Mouse (Mus musculus) lung, embryonic 15.5 days (tissue): ENCODE results near the gene Runx3. TPM values are rescaled to one million over a fixed set of nuclear protein-coding genes. Genes with fewer than 3 reads are reported as not detected.

Source experiments
- ATAC-seq: fragments of 200-750 bp; cut with Nextera tagmentation; 2 replicates; pipeline ENCODE4 v1.8.0; 2017; ENCODE audit warnings: moderate number of reproducible peaks, borderline replicate concordance; ENCODE audit not compliant: low FRiP score, low TSS enrichment; ENCODE audit errors: extremely low read depth
- H3K27ac ChIP-seq: fragments of 300-500 bp; sonication (generic); 2 replicates; pipeline ENCODE4 v1.5.1; 2015; ENCODE audit warnings: moderate library complexity, mild to moderate bottlenecking, inconsistent platforms
- H3K27me3 ChIP-seq: fragments of 300-500 bp; sonication (generic); 2 replicates; pipeline ENCODE4 v1.6.1; 2015; ENCODE audit warnings: inconsistent platforms
- H3K36me3 ChIP-seq: fragments of 300-500 bp; sonication (generic); 2 replicates; pipeline ENCODE4 v1.6.1; 2015; ENCODE audit warnings: inconsistent platforms
- H3K4me1 ChIP-seq: fragments of 300-500 bp; sonication (generic); 2 replicates; pipeline ENCODE4 v1.6.1; 2015; ENCODE audit warnings: inconsistent platforms
- H3K4me2 ChIP-seq: fragments of 300-500 bp; sonication (generic); 2 replicates; pipeline ENCODE4 v1.6.1; 2015; ENCODE audit warnings: inconsistent platforms, mild to moderate bottlenecking, moderate library complexity
- H3K4me3 ChIP-seq: fragments of 300-500 bp; sonication (generic); 2 replicates; pipeline ENCODE4 v1.5.1; 2015; ENCODE audit warnings: mild to moderate bottlenecking, inconsistent platforms
- H3K9ac ChIP-seq: fragments of 300-500 bp; sonication (generic); 2 replicates; pipeline ENCODE4 v1.6.1; 2015; ENCODE audit warnings: inconsistent platforms
- H3K9me3 ChIP-seq: fragments of 300-500 bp; sonication (generic); 2 replicates; pipeline ENCODE4 v1.6.1; 2016; ENCODE audit warnings: inconsistent platforms
- whole genome bisulfite sequencing: fragments of 180-500 bp; shearing (Covaris S2); methylation state at CpG from one replicate; pipeline ENCODE4 v1.1.7; 2015; 5-methylcytosine and 5-hydroxymethylcytosine counted together
- polyA plus RNA-seq: library from polyadenylated mRNA; unstranded; fragments of >200 nt; fragmentation: Nextera tagmentation; extraction: Ambion mirVana; gene quantifications from 2 replicates; pipeline ENCODE4 v1.2.1, GENCODE M21; 2015

Gene Runx3
- polyA plus RNA-seq, 1 experiment from 2014 or later = 0.20 TPM

DNA sequence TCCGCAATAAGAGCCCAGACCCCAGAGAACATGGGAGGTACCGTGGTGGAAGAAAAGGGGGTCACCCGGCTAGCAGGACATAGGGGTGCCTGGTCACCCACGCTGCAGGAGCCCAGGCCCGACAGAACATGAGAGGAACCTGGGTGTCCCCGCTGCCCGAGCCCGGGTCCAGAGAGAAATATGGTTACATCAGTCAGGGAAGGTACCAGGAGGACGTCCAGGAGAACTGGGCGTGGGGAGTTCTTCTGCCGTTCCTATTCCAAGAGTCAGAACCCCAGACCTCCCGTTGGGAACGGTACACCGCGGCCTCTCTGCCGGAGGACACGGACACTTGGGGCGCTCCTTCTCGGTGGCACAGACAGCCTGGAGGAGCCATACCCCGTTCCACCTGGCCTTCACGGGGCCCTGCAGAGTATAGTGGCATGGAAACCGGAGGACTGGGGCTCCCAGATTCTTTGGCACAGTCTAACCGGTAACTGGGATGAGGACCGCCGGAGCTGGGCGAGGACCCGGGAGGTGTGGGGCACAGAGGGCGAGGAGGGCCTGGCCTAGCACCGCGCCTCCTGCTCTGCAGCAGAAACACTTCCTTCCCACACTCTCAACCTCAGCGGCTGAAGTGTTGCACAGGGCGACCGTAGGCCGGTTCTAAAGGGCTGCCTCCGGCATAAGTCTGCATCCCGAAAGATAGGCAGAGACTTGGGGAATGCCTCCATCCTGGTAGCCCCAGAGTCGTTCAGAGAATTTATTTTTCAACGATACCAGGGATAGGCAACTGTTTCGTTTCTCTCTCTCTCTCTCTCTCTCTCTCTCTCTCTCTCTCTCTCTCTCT, 33.0 kb downstream of the Runx3 start:
- 2% methylated on average over 38 of the region's 39 CpGs for WGBS
- H3K27ac ChIP-seq = no peak overlapping the region
- peaks cover 18% of the 10 kb centered on the region for H3K4me1 ChIP-seq
- no peak for ATAC-seq
- H3K4me3 ChIP-seq = peak overlapping the region; percentile 40; the same call in 1 of the 2 replicates
- no peaks in the 10 kb centered on the region for H3K36me3 ChIP-seq
- no peaks in the 10 kb centered on the region for H3K9me3 ChIP-seq
- no peak overlapping the region for H3K9ac ChIP-seq
- H3K4me2 ChIP-seq = peak overlapping the region; percentile 65
- peaks cover 100% of the 10 kb centered on the region for H3K27me3 ChIP-seq

- Histone ChIP-seq H3K9me3 (no peaks in the 10 kb centered on the region), H3K27me3 (peaks cover 100% of the 10 kb centered on the region), H3K4me3 (no peak overlapping the region), H3K4me2 (no peak overlapping the region), H3K9ac (no peak overlapping the region), H3K4me1 (peaks cover 21% of the 10 kb centered on the region), H3K36me3 (no peaks in the 10 kb centered on the region), H3K27ac (no peak overlapping the region)
- 3% methylated on average over 21 of the region's 21 CpGs for WGBS
- ATAC-seq = no peak
These were observed 33.9 kb downstream of the Runx3 start for GRCm38 (mm10) chr4:135154089-135154949.

- WGBS = 2% methylated on average over 31 of the region's 31 CpGs
- Histone ChIP-seq H3K27me3 (peaks cover 99% of the 10 kb centered on the region), H3K4me2 (no peak overlapping the region), H3K36me3 (no peaks in the 10 kb centered on the region), H3K27ac (no peak overlapping the region), H3K9me3 (no peaks in the 10 kb centered on the region), H3K4me3 (no peak overlapping the region), H3K9ac (no peak overlapping the region), H3K4me1 (peaks cover 21% of the 10 kb centered on the region)
- no peak for ATAC-seq
These were observed 34.8 kb downstream of the Runx3 start for GRCm38 (mm10) chr4:135155106-135155800.

DNA sequence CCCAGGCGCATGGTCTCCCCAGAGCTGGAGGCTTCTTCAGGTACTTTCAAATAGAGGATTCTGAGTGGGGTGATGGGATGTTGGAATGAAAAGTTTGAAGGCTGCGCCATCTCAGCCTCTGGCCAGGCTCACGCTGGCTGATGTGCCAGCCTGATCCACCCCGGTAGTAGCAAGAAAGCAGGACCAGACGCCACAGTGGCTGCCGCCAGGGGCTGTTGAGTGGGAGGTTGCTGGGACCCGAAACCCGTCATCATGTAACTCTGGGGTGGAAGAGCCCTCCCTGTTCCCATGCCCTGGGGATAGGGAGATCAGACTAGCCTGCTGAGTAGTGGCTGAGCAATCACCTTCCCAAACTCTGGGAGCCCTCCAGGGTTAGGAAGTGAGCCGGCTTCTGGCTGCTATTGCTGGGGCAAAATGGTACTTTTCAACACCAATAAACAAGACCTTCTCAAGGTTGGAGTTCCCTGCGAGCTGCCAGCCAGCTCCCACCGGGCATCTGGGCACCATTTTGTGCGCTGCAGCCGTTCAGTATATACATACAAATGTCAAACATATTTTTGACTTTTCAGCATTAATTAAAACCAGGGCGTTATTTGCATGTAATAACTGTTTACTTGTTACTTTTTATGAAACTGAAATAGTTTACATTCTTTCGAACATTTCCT, 35.5 kb downstream of the Runx3 start:
- Histone ChIP-seq H3K9ac (no peak overlapping the region), H3K36me3 (no peaks in the 10 kb centered on the region), H3K27me3 (peaks cover 92% of the 10 kb centered on the region), H3K9me3 (no peaks in the 10 kb centered on the region), H3K4me2 (no peak overlapping the region), H3K4me3 (no peak overlapping the region), H3K4me1 (peaks cover 21% of the 10 kb centered on the region), H3K27ac (no peak overlapping the region)
- no peak for ATAC-seq
- WGBS = 11% methylated on average over 15 of the region's 15 CpGs

DNA sequence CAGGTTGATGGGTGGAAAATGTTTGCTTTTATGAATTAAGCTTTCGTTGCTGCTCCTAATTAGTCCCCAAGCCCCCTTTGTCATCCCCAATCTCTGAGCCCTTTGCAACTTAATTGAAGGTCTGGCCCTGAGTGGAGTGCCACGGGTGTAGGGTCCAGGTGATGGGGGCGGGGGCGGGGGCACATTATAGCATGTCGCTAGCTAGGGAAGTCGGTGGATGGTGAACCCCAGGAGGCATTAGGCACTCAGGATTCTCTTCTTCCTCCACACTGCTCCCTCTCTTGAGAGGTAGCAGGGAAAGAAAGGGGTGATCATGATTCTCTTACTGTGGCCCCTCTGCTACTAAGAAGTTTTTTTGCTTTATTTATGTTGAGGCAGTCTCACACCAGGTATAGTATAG, 36.1 kb downstream of the Runx3 start:
- ATAC-seq = no peak
- H3K9me3 ChIP-seq = no peaks in the 10 kb centered on the region
- peaks cover 86% of the 10 kb centered on the region for H3K27me3 ChIP-seq
- peaks cover 21% of the 10 kb centered on the region for H3K4me1 ChIP-seq
- H3K4me2 ChIP-seq = no peak overlapping the region
- H3K36me3 ChIP-seq = no peaks in the 10 kb centered on the region
- no peak overlapping the region for H3K9ac ChIP-seq
- H3K4me3 ChIP-seq = no peak overlapping the region
- no peak overlapping the region for H3K27ac ChIP-seq
- WGBS = 19% methylated on average over 6 of the region's 6 CpGs

DNA sequence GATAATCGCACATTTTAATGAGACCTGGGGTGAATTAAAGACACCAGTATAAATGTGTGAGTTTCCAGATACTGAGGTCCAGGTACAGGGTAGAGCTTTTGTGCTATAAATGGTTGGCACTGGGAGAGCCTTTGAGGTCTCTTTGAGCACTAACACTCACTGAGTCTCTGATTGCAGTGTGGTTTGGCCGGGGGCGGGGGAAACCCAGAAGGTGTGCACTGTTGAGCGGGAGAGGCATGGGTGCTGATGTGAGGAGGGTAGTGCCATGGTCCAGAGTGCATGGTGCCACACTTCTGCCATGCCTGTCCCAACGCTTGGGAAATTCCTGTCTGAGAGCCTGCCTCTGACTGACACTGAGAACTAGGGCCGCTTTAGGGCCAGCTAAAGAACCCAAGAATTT, 36.9 kb downstream of the Runx3 start:
- Histone ChIP-seq H3K4me1 (peaks cover 14% of the 10 kb centered on the region), H3K4me3 (no peak overlapping the region), H3K4me2 (no peak overlapping the region), H3K27me3 (peaks cover 78% of the 10 kb centered on the region), H3K9ac (no peak overlapping the region), H3K9me3 (no peaks in the 10 kb centered on the region), H3K36me3 (no peaks in the 10 kb centered on the region), H3K27ac (no peak overlapping the region)
- ATAC-seq = no peak
- 16% methylated on average over 6 of the region's 6 CpGs for WGBS

DNA sequence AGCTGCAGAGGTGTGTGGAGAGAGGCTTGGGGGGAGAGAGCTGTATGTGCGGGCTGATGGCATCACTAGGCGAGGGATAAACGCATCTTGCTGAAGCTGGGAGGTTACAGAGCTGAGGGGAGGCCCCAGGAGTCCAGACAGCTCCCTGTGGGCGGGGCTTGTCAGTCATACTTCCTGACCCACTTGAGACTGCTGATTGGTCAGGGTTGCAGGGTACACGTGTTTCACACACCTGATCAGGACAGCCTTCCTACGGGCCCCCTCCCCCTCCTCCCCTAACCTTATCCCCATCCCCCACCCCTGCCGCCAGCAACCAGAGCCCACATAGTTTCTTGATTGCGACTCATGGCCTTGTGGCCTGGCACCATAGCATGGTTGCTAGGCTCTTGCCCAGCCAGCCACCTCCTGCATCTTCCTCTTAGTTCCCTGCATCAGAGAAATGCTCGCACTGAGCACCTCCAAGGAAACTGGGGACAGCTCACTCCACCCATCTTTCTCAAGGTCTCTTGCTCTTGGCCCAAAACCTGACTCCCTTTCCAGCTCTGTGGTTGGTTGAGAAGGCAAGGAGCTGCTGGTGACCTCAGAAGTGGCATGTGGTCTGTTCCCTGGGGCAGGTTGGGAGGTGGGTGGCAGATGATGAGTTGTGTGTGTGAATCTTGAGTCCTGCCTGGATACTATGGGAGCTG, 38.4 kb downstream of the Runx3 start:
- Histone ChIP-seq H3K4me1 (peaks cover 5% of the 10 kb centered on the region; the same call in 1 of the 2 replicates), H3K4me2 (no peak overlapping the region), H3K36me3 (no peaks in the 10 kb centered on the region), H3K27me3 (peaks cover 70% of the 10 kb centered on the region), H3K27ac (no peak overlapping the region), H3K4me3 (no peak overlapping the region), H3K9ac (no peak overlapping the region), H3K9me3 (no peaks in the 10 kb centered on the region)
- peak; percentile 33; the same call in 1 of the 2 replicates for ATAC-seq
- 10% methylated on average over 9 of the region's 9 CpGs for WGBS

DNA sequence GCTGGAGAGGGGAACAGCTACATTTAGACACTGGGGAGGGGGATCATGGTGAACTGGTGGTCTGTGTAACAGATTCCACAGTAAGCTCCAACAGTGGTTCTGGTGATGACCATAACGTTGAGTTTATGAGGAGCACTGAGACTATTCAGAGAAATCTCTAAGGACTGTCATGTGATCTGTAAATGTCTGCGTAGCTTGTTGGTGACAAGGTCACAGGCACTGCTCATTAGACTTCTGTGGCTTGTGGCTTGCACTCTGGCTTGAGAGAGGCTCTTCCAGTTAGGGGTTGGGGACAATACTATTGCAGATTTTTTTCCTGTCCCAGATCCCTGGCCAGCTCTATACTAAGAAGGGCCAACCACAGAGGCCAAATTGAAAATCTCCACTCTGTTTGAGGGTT, 39.2 kb downstream of the Runx3 start:
- 42% methylated on average over 2 of the region's 2 CpGs for WGBS
- H3K9ac ChIP-seq = no peak overlapping the region
- no peak for ATAC-seq
- H3K9me3 ChIP-seq = no peaks in the 10 kb centered on the region
- H3K4me2 ChIP-seq = no peak overlapping the region
- H3K27me3 ChIP-seq = peaks cover 70% of the 10 kb centered on the region
- no peaks in the 10 kb centered on the region for H3K36me3 ChIP-seq
- H3K27ac ChIP-seq = no peak overlapping the region
- no peak overlapping the region for H3K4me3 ChIP-seq
- H3K4me1 ChIP-seq = peaks cover 5% of the 10 kb centered on the region; the same call in 1 of the 2 replicates

DNA sequence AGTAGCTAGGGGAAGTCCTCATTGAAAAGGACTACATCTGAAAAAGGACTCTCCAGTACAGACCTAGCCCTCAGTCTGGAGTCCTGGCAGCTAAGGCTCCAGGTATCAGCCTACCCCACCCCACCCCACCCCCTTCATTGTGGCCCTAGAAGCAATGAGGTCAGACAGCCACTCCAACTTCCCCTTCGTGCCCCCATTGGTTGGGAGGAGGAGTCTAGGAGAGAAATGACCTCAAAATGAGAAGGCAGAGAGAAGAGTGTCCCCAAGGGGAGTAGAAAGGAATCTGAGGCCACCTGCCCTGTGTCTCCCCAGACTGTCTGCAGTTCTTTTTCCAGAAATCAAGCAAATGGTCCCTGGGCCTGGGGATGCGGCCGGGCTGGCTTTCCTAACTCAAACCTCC, 39.7 kb downstream of the Runx3 start:
- 66% methylated on average over 3 of the region's 3 CpGs for WGBS

GRCm38 (mm10) chr4:135161441-135161840, 41.0 kb downstream of the Runx3 start:
- Histone ChIP-seq H3K4me1 (peaks cover 9% of the 10 kb centered on the region), H3K36me3 (no peaks in the 10 kb centered on the region), H3K9ac (no peak overlapping the region), H3K4me2 (no peak overlapping the region), H3K27ac (no peak overlapping the region), H3K4me3 (no peak overlapping the region), H3K27me3 (peaks cover 69% of the 10 kb centered on the region), H3K9me3 (no peaks in the 10 kb centered on the region)
- WGBS = 71% methylated on average over 11 of the region's 11 CpGs
- ATAC-seq = no peak

More for the DNA sequence above, 39.7 kb downstream of the Runx3 start:
- H3K27me3 ChIP-seq = peaks cover 70% of the 10 kb centered on the region
- H3K4me2 ChIP-seq = no peak overlapping the region
- peaks cover 5% of the 10 kb centered on the region; the same call in 1 of the 2 replicates for H3K4me1 ChIP-seq
- H3K27ac ChIP-seq = no peak overlapping the region
- no peak for ATAC-seq
- no peak overlapping the region for H3K4me3 ChIP-seq
- no peak overlapping the region for H3K9ac ChIP-seq
- no peaks in the 10 kb centered on the region for H3K36me3 ChIP-seq
- no peaks in the 10 kb centered on the region for H3K9me3 ChIP-seq

DNA sequence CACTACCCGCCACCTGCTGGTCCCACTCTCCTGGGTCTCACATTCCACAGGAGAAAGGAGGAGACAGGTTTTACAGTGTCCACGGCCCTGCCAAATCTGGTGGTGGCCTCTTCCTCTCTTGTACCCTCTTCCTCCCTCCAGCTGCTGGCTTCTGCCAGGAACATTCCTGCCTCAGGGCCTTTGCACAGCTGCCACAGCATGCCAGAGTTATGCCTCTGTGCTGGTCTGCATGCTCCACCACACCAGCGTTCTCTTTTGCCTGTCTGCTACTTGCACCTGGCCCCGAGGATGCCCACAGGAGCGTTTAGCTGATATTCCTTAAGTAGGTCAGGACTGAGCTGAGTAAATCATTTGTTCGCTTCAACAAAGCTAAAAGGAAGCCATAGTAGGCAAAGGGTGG, 45.3 kb downstream of the Runx3 start:
- Histone ChIP-seq H3K27me3 (peaks cover 67% of the 10 kb centered on the region), H3K9ac (no peak overlapping the region), H3K4me3 (no peak overlapping the region), H3K4me1 (peaks cover 21% of the 10 kb centered on the region), H3K36me3 (no peaks in the 10 kb centered on the region), H3K27ac (no peak overlapping the region), H3K9me3 (no peaks in the 10 kb centered on the region), H3K4me2 (no peak overlapping the region)
- WGBS = 58% methylated on average over 6 of the region's 6 CpGs
- ATAC-seq = no peak
